Mouse (Mus musculus) heart, embryonic 16.5 days (tissue): ENCODE measurements around the gene Zdhhc23. TPM values are rescaled to one million over a fixed set of nuclear protein-coding genes. Genes with fewer than 3 reads are reported as not detected.

ENCODE experiments used
- ATAC-seq: fragments of 200-750 bp; cut with Nextera tagmentation; replicated peaks from 2 replicates; pipeline ENCODE4 v1.8.0; 2017; ENCODE audit warnings: moderate number of reproducible peaks; ENCODE audit not compliant: insufficient read depth, low FRiP score; ENCODE audit errors: extremely low read depth
- H3K27ac ChIP-seq: fragments of 300-500 bp; sonication (generic); 2 replicates; pipeline ENCODE4 v1.5.1; 2014; ENCODE audit warnings: mild to moderate bottlenecking, low read length, control low read depth, moderate library complexity
- H3K27me3 ChIP-seq: fragments of 300-500 bp; sonication (generic); 2 replicates; pipeline ENCODE4 v1.6.1; 2014; ENCODE audit warnings: low read length, mixed read lengths; ENCODE audit not compliant: control insufficient read depth, insufficient read depth
- H3K36me3 ChIP-seq: fragments of 300-500 bp; sonication (generic); 2 replicates; pipeline ENCODE4 v1.6.1; 2014; ENCODE audit not compliant: control insufficient read depth, insufficient read depth
- H3K4me1 ChIP-seq: fragments of 300-500 bp; sonication (generic); 2 replicates; pipeline ENCODE4 v1.6.1; 2014; ENCODE audit warnings: low read length, mixed read lengths; ENCODE audit not compliant: control insufficient read depth, insufficient read depth
- H3K4me2 ChIP-seq: fragments of 300-500 bp; sonication (generic); 2 replicates; pipeline ENCODE4 v1.6.1; 2014; ENCODE audit warnings: low read depth, mild to moderate bottlenecking, control low read depth, low read length
- H3K4me3 ChIP-seq: fragments of 300-500 bp; sonication (generic); 2 replicates; pipeline ENCODE4 v1.5.1; 2014; ENCODE audit warnings: mild to moderate bottlenecking, control low read depth, low read length
- H3K9ac ChIP-seq: fragments of 300-500 bp; sonication (generic); 2 replicates; pipeline ENCODE4 v1.6.1; 2014; ENCODE audit warnings: low read length, control low read depth
- H3K9me3 ChIP-seq: fragments of 300-500 bp; sonication (generic); replicated peaks from 2 replicates; pipeline ENCODE4 v1.6.1; 2016; ENCODE audit warnings: low read length; ENCODE audit not compliant: control insufficient read depth
- WGBS: fragments of 180-500 bp; shearing (Covaris S2); extraction: QIAGEN DNeasy Blood & Tissue Kit; methylation state at CpG from one replicate; pipeline ENCODE4 v1.1.7; 2014; 5-methylcytosine and 5-hydroxymethylcytosine counted together
- polyA plus RNA-seq: library from polyadenylated mRNA; unstranded; fragments of >200 nt; fragmentation: Nextera tagmentation; extraction: Ambion mirVana; gene quantifications from 2 replicates; pipeline ENCODE4 v1.2.1, GENCODE M21; 2015

Gene Zdhhc23
- polyA plus RNA-seq, 1 experiment from 2014 or later = 1.1 TPM

- no peak for ATAC-seq
- Histone ChIP-seq H3K9ac (peak overlapping the region; percentile 46), H3K4me1 (peaks cover 5% of the 10 kb centered on the region), H3K36me3 (no peaks in the 10 kb centered on the region), H3K27me3 (no peaks in the 10 kb centered on the region), H3K4me3 (peak overlapping the region; percentile 44), H3K27ac (no peak overlapping the region), H3K9me3 (no peaks in the 10 kb centered on the region), H3K4me2 (peak overlapping the region; percentile 69)
- WGBS = 47% methylated on average over 16 of the region's 16 CpGs
Observed at GRCm38 (mm10) chr16:44015416-44016158, 36.0 kb upstream of the Zdhhc23 start.

GRCm38 (mm10) chr16:44011010-44011409 is 31.4 kb upstream of the Zdhhc23 start:
- Histone ChIP-seq H3K4me1 (no peaks in the 10 kb centered on the region), H3K9ac (no peak overlapping the region), H3K27ac (no peak overlapping the region), H3K9me3 (no peaks in the 10 kb centered on the region), H3K36me3 (no peaks in the 10 kb centered on the region), H3K27me3 (no peaks in the 10 kb centered on the region), H3K4me2 (no peak overlapping the region), H3K4me3 (no peak overlapping the region)
- ATAC-seq = no peak
- 63% methylated on average over 5 of the region's 5 CpGs for WGBS

GRCm38 (mm10) chr16:44002086-44002485 is 22.5 kb upstream of the Zdhhc23 start:
- no peak overlapping the region for H3K4me2 ChIP-seq
- no peak overlapping the region for H3K9ac ChIP-seq
- H3K4me3 ChIP-seq = no peak overlapping the region
- H3K9me3 ChIP-seq = no peaks in the 10 kb centered on the region
- no peak; the same call in 1 of the 2 replicates for ATAC-seq
- no peaks in the 10 kb centered on the region for H3K27me3 ChIP-seq
- no peaks in the 10 kb centered on the region for H3K4me1 ChIP-seq
- 53% methylated on average over 5 of the region's 5 CpGs for WGBS
- peaks cover 4% of the 10 kb centered on the region for H3K36me3 ChIP-seq
- no peak overlapping the region for H3K27ac ChIP-seq

- no peaks in the 10 kb centered on the region for H3K36me3 ChIP-seq
Observed at GRCm38 (mm10) chr16:43999541-43999940, 19.9 kb upstream of the Zdhhc23 start.

GRCm38 (mm10) chr16:43999111-43999510 is 19.5 kb upstream of the Zdhhc23 start:
- Histone ChIP-seq H3K4me2 (no peak overlapping the region), H3K27me3 (no peaks in the 10 kb centered on the region), H3K4me1 (no peaks in the 10 kb centered on the region), H3K27ac (no peak overlapping the region), H3K4me3 (no peak overlapping the region), H3K9ac (no peak overlapping the region), H3K36me3 (no peaks in the 10 kb centered on the region), H3K9me3 (no peaks in the 10 kb centered on the region)
- WGBS = 87% methylated on average over 8 of the region's 8 CpGs
- no peak for ATAC-seq

More at GRCm38 (mm10) chr16:43999541-43999940, 19.9 kb upstream of the Zdhhc23 start:
- Histone ChIP-seq H3K4me1 (no peaks in the 10 kb centered on the region), H3K9me3 (no peaks in the 10 kb centered on the region), H3K4me2 (no peak overlapping the region), H3K27me3 (no peaks in the 10 kb centered on the region), H3K9ac (no peak overlapping the region), H3K27ac (no peak overlapping the region), H3K4me3 (no peak overlapping the region)
- no peak for ATAC-seq
- 77% methylated on average over 5 of the region's 5 CpGs for WGBS

GRCm38 (mm10) chr16:43994623-43995022 is 15.0 kb upstream of the Zdhhc23 start:
- Histone ChIP-seq H3K9ac (no peak overlapping the region), H3K9me3 (no peaks in the 10 kb centered on the region), H3K4me2 (no peak overlapping the region), H3K4me3 (no peak overlapping the region), H3K4me1 (no peaks in the 10 kb centered on the region), H3K36me3 (no peaks in the 10 kb centered on the region), H3K27ac (no peak overlapping the region), H3K27me3 (no peaks in the 10 kb centered on the region)
- no peak for ATAC-seq
- 79% methylated on average over 3 of the region's 3 CpGs for WGBS

- Histone ChIP-seq H3K36me3 (no peaks in the 10 kb centered on the region), H3K27ac (no peak overlapping the region), H3K27me3 (no peaks in the 10 kb centered on the region), H3K9me3 (no peaks in the 10 kb centered on the region), H3K4me1 (no peaks in the 10 kb centered on the region), H3K4me3 (no peak overlapping the region), H3K9ac (no peak overlapping the region), H3K4me2 (no peak overlapping the region)
- 91% methylated on average over 4 of the region's 4 CpGs for WGBS
- ATAC-seq = no peak
Observed at GRCm38 (mm10) chr16:43986299-43986698, 6.7 kb upstream of the Zdhhc23 start.

GRCm38 (mm10) chr16:43980110-43980609 is 569 bp upstream of the Zdhhc23 start:
- 27% methylated on average over 9 of the region's 9 CpGs for WGBS
- Histone ChIP-seq H3K9me3 (no peaks in the 10 kb centered on the region), H3K27me3 (peaks cover 7% of the 10 kb centered on the region), H3K27ac (no peak overlapping the region), H3K36me3 (no peaks in the 10 kb centered on the region), H3K4me2 (peak overlapping the region; percentile 100), H3K4me3 (peak overlapping the region; percentile 84), H3K9ac (peak overlapping the region; percentile 78), H3K4me1 (peaks cover 3% of the 10 kb centered on the region; the same call in 1 of the 2 replicates)
- no peak for ATAC-seq

GRCm38 (mm10) chr16:43979010-43979327 is 622 bp downstream of the Zdhhc23 start:
- Histone ChIP-seq H3K27me3 (peaks cover 7% of the 10 kb centered on the region), H3K9me3 (no peaks in the 10 kb centered on the region), H3K9ac (peak overlapping the region; percentile 78), H3K4me2 (peak overlapping the region; percentile 100), H3K4me3 (peak overlapping the region; percentile 84), H3K36me3 (no peaks in the 10 kb centered on the region), H3K27ac (no peak overlapping the region), H3K4me1 (peaks cover 3% of the 10 kb centered on the region; the same call in 1 of the 2 replicates)
- ATAC-seq = no peak
- WGBS = 21% methylated on average over 7 of the region's 7 CpGs
